Mouse (Mus musculus): ENCODE results near the gene Thap4.
"Not testable (repeated sequence)": the region's sequence is repeated elsewhere in the genome, so short reads cannot be mapped to it uniquely, and the experiment has no call there.

Thap4 gene

GRCm38 (mm10) chr1:93689901-93690496 is 64.7 kb downstream of the Thap4 start:
- no peak for DNase-seq

GRCm38 (mm10) chr1:93688154-93688553 is 66.5 kb downstream of the Thap4 start:
- no peak for DNase-seq

- DNase-seq, result no peak
These were observed 67.7 kb downstream of the Thap4 start for GRCm38 (mm10) chr1:93686961-93687320.

GRCm38 (mm10) chr1:93686245-93686960 is 68.3 kb downstream of the Thap4 start:
- peak; percentile 56 to 68 for DNase-seq

GRCm38 (mm10) chr1:93685401-93686244 is 69.0 kb downstream of the Thap4 start, which contains the start of gene Bok:
Gene Bok (plus strand): TSS chr1:93685660.
- DNase-seq, result peak; percentile 55 to 74

GRCm38 (mm10) chr1:93679889-93680568 is 74.6 kb downstream of the Thap4 start:
- DNase-seq, result no peak

GRCm38 (mm10) chr1:93678386-93678785 is 76.3 kb downstream of the Thap4 start:
- DNase-seq, result no peak

GRCm38 (mm10) chr1:93672682-93673081 is 82.0 kb downstream of the Thap4 start:
- no peak for DNase-seq

GRCm38 (mm10) chr1:93669941-93670340 is 84.7 kb downstream of the Thap4 start:
- no peak for DNase-seq

- DNase-seq, result peak; percentile 68 to 81
These were observed 85.7 kb downstream of the Thap4 start for GRCm38 (mm10) chr1:93668791-93669548.

- DNase-seq, result peak in 1 of 2 experiments; percentile 13
These were observed 86.8 kb downstream of the Thap4 start for GRCm38 (mm10) chr1:93667760-93668400.

GRCm38 (mm10) chr1:93658559-93658958 is 96.1 kb downstream of the Thap4 start, which contains the start of gene Stk25:
Gene Stk25 (minus strand): TSS chr1:93658659.
- DNase-seq, result not testable (repeated sequence)

- DNase-seq, result no peak
These were observed 97.7 kb downstream of the Thap4 start for GRCm38 (mm10) chr1:93657025-93657360.

GRCm38 (mm10) chr1:93656325-93657024 is 98.2 kb downstream of the Thap4 start:
- no peak for DNase-seq

- DNase-seq, result no peak
These were observed 99.9 kb downstream of the Thap4 start for GRCm38 (mm10) chr1:93654798-93655197.

GRCm38 (mm10) chr1:93654275-93654674 is 100.4 kb downstream of the Thap4 start:
- no peak for DNase-seq
